Mouse (Mus musculus) forebrain, embryonic 12.5 days (tissue): ENCODE measurements at regions not wholly inside any gene's neighbourhood (a gene's known extent, or its start where the extent isn't known, plus 50 kb on each side); places are given as distances from the start of the nearest gene placed in this dataset.

Source experiments
- ATAC-seq: fragments of 200-750 bp; cut with Nextera tagmentation; 2 replicates; pipeline ENCODE4 v1.8.0; 2017; ENCODE audit warnings: moderate TSS enrichment; ENCODE audit not compliant: low FRiP score
- H3K27ac ChIP-seq: fragments of 300-500 bp; sonication (generic); 2 replicates; pipeline ENCODE4 v1.5.1; 2016; ENCODE audit warnings: mild to moderate bottlenecking
- H3K27me3 ChIP-seq: fragments of 300-500 bp; sonication (generic); 2 replicates; pipeline ENCODE4 v1.6.1; 2016; ENCODE audit warnings: mild to moderate bottlenecking
- H3K36me3 ChIP-seq: fragments of 300-500 bp; sonication (generic); replicated peaks from 2 replicates; pipeline ENCODE4 v1.6.1; 2016; ENCODE audit warnings: mild to moderate bottlenecking
- H3K4me1 ChIP-seq: fragments of 300-500 bp; sonication (generic); 2 replicates; pipeline ENCODE4 v1.6.1; 2016
- H3K4me2 ChIP-seq: fragments of 300-500 bp; sonication (generic); 2 replicates; pipeline ENCODE4 v1.6.1; 2016; ENCODE audit warnings: mild to moderate bottlenecking, moderate library complexity
- H3K4me3 ChIP-seq: fragments of 300-500 bp; sonication (generic); replicated peaks from 2 replicates; pipeline ENCODE4 v1.5.1; 2016; ENCODE audit warnings: mild to moderate bottlenecking
- H3K9ac ChIP-seq: fragments of 300-500 bp; sonication (generic); 2 replicates; pipeline ENCODE4 v1.6.1; 2016; ENCODE audit warnings: mild to moderate bottlenecking
- H3K9me3 ChIP-seq: fragments of 300-500 bp; sonication (generic); 2 replicates; pipeline ENCODE4 v1.6.1; 2016
- WGBS: fragments of 180-500 bp; shearing (Covaris S2); methylation state at CpG from one replicate; pipeline ENCODE4 v1.1.7; 2016; 5-methylcytosine and 5-hydroxymethylcytosine counted together

GRCm38 (mm10) chrX:99275536-99275935 is 139.6 kb downstream of the Efnb1 start:
- no peak overlapping the region for H3K9ac ChIP-seq
- no peak overlapping the region for H3K4me2 ChIP-seq
- H3K27me3 ChIP-seq: peaks cover 64% of the 10 kb centered on the region
- no peak for ATAC-seq
- no peaks in the 10 kb centered on the region for H3K9me3 ChIP-seq
- H3K27ac ChIP-seq: no peak overlapping the region
- H3K4me3 ChIP-seq: no peak overlapping the region
- H3K4me1 ChIP-seq: no peaks in the 10 kb centered on the region
- 86% methylated on average over 5 of the region's 5 CpGs for WGBS
- H3K36me3 ChIP-seq: no peaks in the 10 kb centered on the region

GRCm38 (mm10) chrX:99271908-99272307 is 136.0 kb downstream of the Efnb1 start:
- Histone ChIP-seq H3K4me3 (no peak overlapping the region), H3K27me3 (peaks cover 44% of the 10 kb centered on the region), H3K36me3 (no peaks in the 10 kb centered on the region), H3K27ac (no peak overlapping the region), H3K9ac (no peak overlapping the region), H3K4me2 (no peak overlapping the region), H3K9me3 (no peaks in the 10 kb centered on the region), H3K4me1 (no peaks in the 10 kb centered on the region)
- 88% methylated on average over 3 of the region's 3 CpGs for WGBS
- no peak for ATAC-seq

GRCm38 (mm10) chrX:99249038-99249607 is 113.2 kb downstream of the Efnb1 start:
- Histone ChIP-seq H3K4me2 (no peak overlapping the region), H3K4me3 (no peak overlapping the region), H3K9ac (no peak overlapping the region), H3K4me1 (no peaks in the 10 kb centered on the region), H3K9me3 (no peaks in the 10 kb centered on the region), H3K27me3 (peaks cover 76% of the 10 kb centered on the region), H3K36me3 (no peaks in the 10 kb centered on the region), H3K27ac (no peak overlapping the region)
- no peak; the same call in 1 of the 2 replicates for ATAC-seq
- WGBS: 69% methylated on average over 5 of the region's 5 CpGs

- Histone ChIP-seq H3K36me3 (no peaks in the 10 kb centered on the region), H3K4me2 (no peak overlapping the region), H3K27ac (no peak overlapping the region), H3K27me3 (peaks cover 78% of the 10 kb centered on the region), H3K9me3 (no peaks in the 10 kb centered on the region), H3K4me3 (no peak overlapping the region), H3K4me1 (no peaks in the 10 kb centered on the region), H3K9ac (no peak overlapping the region)
- WGBS: 87% methylated on average over 5 of the region's 5 CpGs
- ATAC-seq: no peak
These were observed 112.3 kb downstream of the Efnb1 start for GRCm38 (mm10) chrX:99248181-99248580.

GRCm38 (mm10) chrX:99246704-99247103 is 110.8 kb downstream of the Efnb1 start:
- no peaks in the 10 kb centered on the region for H3K4me1 ChIP-seq
- no peak overlapping the region for H3K4me3 ChIP-seq
- WGBS: 58% methylated on average over 2 of the region's 2 CpGs
- H3K36me3 ChIP-seq: no peaks in the 10 kb centered on the region
- no peak for ATAC-seq
- H3K27ac ChIP-seq: no peak overlapping the region
- H3K27me3 ChIP-seq: peaks cover 79% of the 10 kb centered on the region
- no peaks in the 10 kb centered on the region for H3K9me3 ChIP-seq
- no peak overlapping the region for H3K4me2 ChIP-seq
- no peak overlapping the region for H3K9ac ChIP-seq

GRCm38 (mm10) chrX:99246051-99246450 is 110.1 kb downstream of the Efnb1 start:
- H3K4me2 ChIP-seq: no peak overlapping the region
- no peak overlapping the region for H3K9ac ChIP-seq
- H3K27ac ChIP-seq: no peak overlapping the region
- no peak overlapping the region for H3K4me3 ChIP-seq
- no peaks in the 10 kb centered on the region for H3K4me1 ChIP-seq
- ATAC-seq: no peak
- WGBS: 93% methylated on average over 8 of the region's 8 CpGs
- H3K9me3 ChIP-seq: no peaks in the 10 kb centered on the region
- H3K36me3 ChIP-seq: no peaks in the 10 kb centered on the region
- H3K27me3 ChIP-seq: peaks cover 77% of the 10 kb centered on the region

- Histone ChIP-seq H3K36me3 (no peaks in the 10 kb centered on the region), H3K27me3 (peaks cover 78% of the 10 kb centered on the region), H3K4me3 (no peak overlapping the region), H3K9ac (no peak overlapping the region), H3K27ac (no peak overlapping the region), H3K4me2 (no peak overlapping the region), H3K9me3 (no peaks in the 10 kb centered on the region), H3K4me1 (no peaks in the 10 kb centered on the region)
- ATAC-seq: no peak
- 87% methylated on average over 3 of the region's 3 CpGs for WGBS
These were observed 109.6 kb downstream of the Efnb1 start for GRCm38 (mm10) chrX:99245541-99245940.

- no peak overlapping the region for H3K27ac ChIP-seq
- no peaks in the 10 kb centered on the region for H3K4me1 ChIP-seq
- no peaks in the 10 kb centered on the region for H3K36me3 ChIP-seq
- WGBS: 84% methylated on average over 5 of the region's 5 CpGs
- no peak for ATAC-seq
- H3K4me2 ChIP-seq: no peak overlapping the region
- H3K4me3 ChIP-seq: no peak overlapping the region
- H3K27me3 ChIP-seq: peaks cover 85% of the 10 kb centered on the region
- H3K9me3 ChIP-seq: no peaks in the 10 kb centered on the region
- H3K9ac ChIP-seq: no peak overlapping the region
These were observed 107.3 kb downstream of the Efnb1 start for GRCm38 (mm10) chrX:99243251-99243650.

- no peak overlapping the region for H3K4me3 ChIP-seq
- no peak overlapping the region for H3K4me2 ChIP-seq
- no peaks in the 10 kb centered on the region for H3K4me1 ChIP-seq
- H3K27me3 ChIP-seq: peaks cover 69% of the 10 kb centered on the region
- 66% methylated on average over 5 of the region's 5 CpGs for WGBS
- no peaks in the 10 kb centered on the region for H3K36me3 ChIP-seq
- no peaks in the 10 kb centered on the region for H3K9me3 ChIP-seq
- H3K9ac ChIP-seq: no peak overlapping the region
- H3K27ac ChIP-seq: no peak overlapping the region
- ATAC-seq: no peak
These were observed 105.8 kb downstream of the Efnb1 start for GRCm38 (mm10) chrX:99241684-99242118.

- no peak overlapping the region for H3K9ac ChIP-seq
- no peak overlapping the region for H3K4me2 ChIP-seq
- 71% methylated on average over 3 of the region's 3 CpGs for WGBS
- H3K36me3 ChIP-seq: no peaks in the 10 kb centered on the region
- H3K9me3 ChIP-seq: no peaks in the 10 kb centered on the region
- H3K27me3 ChIP-seq: peaks cover 56% of the 10 kb centered on the region
- H3K27ac ChIP-seq: no peak overlapping the region
- ATAC-seq: no peak
- H3K4me3 ChIP-seq: no peak overlapping the region
- H3K4me1 ChIP-seq: peaks cover 5% of the 10 kb centered on the region
These were observed 97.1 kb downstream of the Efnb1 start for GRCm38 (mm10) chrX:99233035-99233434.

GRCm38 (mm10) chrX:99232331-99232730 is 96.4 kb downstream of the Efnb1 start:
- Histone ChIP-seq H3K9ac (no peak overlapping the region), H3K27me3 (peaks cover 64% of the 10 kb centered on the region), H3K4me2 (no peak overlapping the region), H3K4me1 (peaks cover 5% of the 10 kb centered on the region), H3K36me3 (no peaks in the 10 kb centered on the region), H3K4me3 (no peak overlapping the region), H3K27ac (no peak overlapping the region), H3K9me3 (no peaks in the 10 kb centered on the region)
- 0 out of 2 replicates have a peak, but pooled peaks have one; percentile 30 for ATAC-seq
- WGBS: 48% methylated on average over 7 of the region's 7 CpGs

GRCm38 (mm10) chrX:99225111-99225752 is 89.3 kb downstream of the Efnb1 start:
- Histone ChIP-seq H3K27me3 (peaks cover 92% of the 10 kb centered on the region), H3K9ac (no peak overlapping the region), H3K9me3 (no peaks in the 10 kb centered on the region), H3K36me3 (no peaks in the 10 kb centered on the region), H3K4me2 (no peak overlapping the region), H3K27ac (no peak overlapping the region), H3K4me1 (peaks cover 18% of the 10 kb centered on the region), H3K4me3 (no peak overlapping the region)
- ATAC-seq: peak; percentile 43; the same call in 1 of the 2 replicates
- WGBS: 66% methylated on average over 7 of the region's 7 CpGs

- no peak overlapping the region for H3K4me2 ChIP-seq
- H3K9me3 ChIP-seq: no peaks in the 10 kb centered on the region
- no peak overlapping the region for H3K4me3 ChIP-seq
- 77% methylated on average over 5 of the region's 5 CpGs for WGBS
- peaks cover 43% of the 10 kb centered on the region for H3K4me1 ChIP-seq
- H3K9ac ChIP-seq: no peak overlapping the region
- no peak for ATAC-seq
- peaks cover 93% of the 10 kb centered on the region for H3K27me3 ChIP-seq
- no peaks in the 10 kb centered on the region for H3K36me3 ChIP-seq
- no peak overlapping the region for H3K27ac ChIP-seq
These were observed 86.1 kb downstream of the Efnb1 start for GRCm38 (mm10) chrX:99222017-99222416.
